Mouse (Mus musculus): Measurements from ENCODE around the gene Olfr524.

GRCm38 (mm10) chr7:140247216-140247615 is 41.5 kb upstream of the Olfr524 start, which contains the start of gene 5830411N06Rik:
- TF ChIP-seq EP300 (IDR thresholded peaks at IDR 0.05; ENCODE audit: low read depth) (no peak), CTCF (IDR thresholded peaks at IDR 0.05; ENCODE audit: low read depth) (no peak)
